Mouse (Mus musculus): ENCODE measurements around the gene Dnajc3.
A peak's percentile ranks its signal among the peaks of the same experiment; 100 is the strongest.

Dnajc3 gene

DNA sequence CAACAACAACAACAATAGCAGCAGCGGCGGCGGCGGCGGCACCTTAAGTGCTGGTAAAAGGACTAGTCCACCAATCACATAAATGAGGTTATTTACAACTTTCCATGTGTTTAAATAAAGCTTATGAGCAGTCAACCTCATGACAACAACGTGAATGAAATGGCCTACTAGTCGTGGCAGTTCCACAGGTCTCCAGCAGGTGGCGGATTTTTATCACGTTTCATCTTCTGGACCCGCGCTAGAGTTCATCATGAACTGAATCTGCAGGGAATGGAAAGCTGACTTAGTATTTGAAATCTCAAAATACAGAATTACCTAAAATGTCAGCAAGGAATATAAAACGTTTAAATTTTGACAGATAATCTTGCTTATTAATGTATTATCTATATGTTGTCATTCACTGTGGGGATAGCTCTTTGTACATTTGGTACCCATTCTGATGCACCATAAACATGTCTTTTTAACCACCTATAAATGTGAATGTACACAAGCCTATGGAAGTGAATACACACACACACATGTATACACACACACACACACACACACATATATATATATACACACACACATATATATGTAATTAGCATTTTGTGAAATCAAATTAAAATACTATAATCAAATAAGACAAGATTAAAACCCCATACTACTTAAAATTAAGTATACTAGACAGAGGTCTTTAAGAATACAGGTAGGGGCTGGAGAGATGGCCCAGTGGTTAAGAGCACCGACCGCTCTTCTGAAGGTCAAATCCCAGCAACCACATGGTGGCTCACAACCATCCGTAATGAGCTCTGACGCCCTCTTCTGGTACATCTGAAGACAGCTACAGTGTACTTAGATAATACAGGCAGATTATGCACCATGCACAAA lies 49.1 kb downstream of the Dnajc3 start:
- peak; percentile 62 for DNase-seq

- DNase-seq: no peak
Observed at GRCm38 (mm10) chr14:118987523-118988496, 50.0 kb downstream of the Dnajc3 start.

- no peak for DNase-seq
Observed at GRCm38 (mm10) chr14:118995226-118995925, 57.6 kb downstream of the Dnajc3 start.

DNA sequence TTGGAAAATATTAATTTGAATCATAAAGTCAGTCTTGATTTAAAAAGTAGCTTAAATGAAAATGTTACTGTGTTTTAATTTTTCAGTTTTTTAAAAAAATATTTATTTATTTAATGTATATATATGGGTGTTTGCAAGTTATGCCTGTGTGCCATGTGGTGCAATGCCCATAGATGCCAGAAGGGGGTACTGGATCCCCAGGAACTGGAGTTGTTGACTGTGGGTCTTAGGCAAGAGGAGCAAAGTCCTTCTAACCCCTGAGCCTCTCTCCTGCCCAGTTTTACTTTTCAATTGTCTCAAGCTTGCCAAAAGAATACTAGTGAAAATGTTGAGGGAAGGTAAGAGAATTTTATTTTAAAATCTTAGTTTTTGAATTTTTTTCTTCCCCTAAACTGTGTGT lies 65.5 kb downstream of the Dnajc3 start:
- DNase-seq: no peak

DNA sequence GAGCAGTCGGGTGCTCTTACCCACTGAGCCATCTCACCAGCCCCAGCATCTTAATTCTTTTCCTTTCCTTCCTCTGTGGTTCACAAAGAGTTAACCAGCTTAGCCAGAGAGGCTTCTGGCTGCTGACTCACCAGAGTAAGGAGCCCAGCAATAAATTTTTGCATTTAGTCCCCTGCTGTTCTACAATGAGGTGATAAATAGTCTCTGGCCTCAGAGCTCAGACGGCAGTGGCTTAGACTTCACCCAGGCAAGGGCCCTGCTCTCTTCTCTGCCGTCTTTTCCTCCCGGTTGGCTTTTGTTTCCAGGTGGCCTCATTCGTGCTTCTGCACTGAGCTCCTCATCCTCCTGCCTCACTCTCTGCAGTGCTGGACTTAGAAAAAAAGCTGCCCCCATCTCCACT lies 68.1 kb downstream of the Dnajc3 start:
- no peak for DNase-seq

- no peak for DNase-seq
Observed at GRCm38 (mm10) chr14:119006441-119007102, 68.8 kb downstream of the Dnajc3 start.

- DNase-seq: peak; percentile 99
Observed at GRCm38 (mm10) chr14:119007103-119007951, 69.6 kb downstream of the Dnajc3 start.

GRCm38 (mm10) chr14:119008031-119008590 lies 70.3 kb downstream of the Dnajc3 start:
- no peak for DNase-seq

- DNase-seq: no peak
Observed at GRCm38 (mm10) chr14:119009531-119009930, 71.8 kb downstream of the Dnajc3 start.

DNA sequence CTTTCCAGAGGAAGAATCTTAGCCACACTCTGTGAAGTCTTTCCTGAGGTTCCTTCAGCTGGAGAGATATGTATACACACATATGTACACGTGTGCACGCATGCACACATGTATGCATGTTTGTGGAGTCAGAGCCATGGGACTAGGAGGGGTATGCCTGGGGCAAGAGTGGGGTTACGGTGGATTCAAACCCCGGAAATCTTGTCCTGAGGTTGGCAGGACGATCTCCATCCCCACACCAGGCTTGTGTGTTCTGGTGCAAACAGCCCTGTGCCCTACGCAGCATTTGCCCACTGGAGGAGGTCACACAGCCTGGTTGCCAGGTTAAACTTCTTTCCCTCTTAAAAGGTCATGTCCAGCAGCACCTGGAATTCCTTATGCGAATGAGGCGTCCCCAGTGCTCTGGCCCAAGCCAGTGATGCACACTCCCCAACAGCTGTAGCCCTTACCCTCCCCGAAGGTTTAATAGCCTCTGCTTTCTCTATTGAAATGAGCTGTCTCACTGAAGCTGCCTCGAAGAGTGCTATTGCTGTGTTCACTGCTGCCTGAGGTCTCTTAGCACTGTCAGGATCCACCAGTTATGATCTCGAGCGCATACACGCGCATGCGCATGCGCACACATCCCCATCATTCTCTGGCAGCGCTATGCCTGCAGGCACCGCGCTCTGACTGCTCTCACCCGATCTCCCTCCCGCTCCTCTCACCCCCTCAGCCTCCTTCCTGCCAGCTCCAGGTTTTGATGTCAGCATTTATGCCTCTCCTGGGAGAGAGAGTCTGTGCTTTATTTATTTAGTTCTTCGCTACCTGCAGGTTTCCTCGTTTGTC lies 75.0 kb downstream of the Dnajc3 start:
- DNase-seq: peak; percentile 86

DNA sequence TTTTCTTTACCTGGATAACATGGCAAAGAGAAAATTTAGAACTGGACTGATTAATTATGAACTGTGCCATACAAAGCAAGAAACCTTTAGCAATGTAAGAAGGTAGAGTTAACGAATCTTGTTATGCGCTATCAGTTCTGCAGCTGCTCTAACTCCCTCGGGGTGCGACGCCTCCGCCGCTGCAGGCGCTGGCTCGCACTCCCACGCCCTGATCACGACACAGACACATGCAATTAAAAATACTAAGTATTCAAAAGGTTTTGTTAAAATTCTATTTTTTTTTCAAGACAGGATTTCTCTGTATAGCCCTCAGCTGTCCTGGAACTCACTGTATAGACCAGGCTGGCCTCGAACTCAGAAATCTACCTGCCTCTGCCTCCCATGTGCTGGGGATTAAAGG lies 75.8 kb downstream of the Dnajc3 start:
- peak; percentile 63 for DNase-seq

DNA sequence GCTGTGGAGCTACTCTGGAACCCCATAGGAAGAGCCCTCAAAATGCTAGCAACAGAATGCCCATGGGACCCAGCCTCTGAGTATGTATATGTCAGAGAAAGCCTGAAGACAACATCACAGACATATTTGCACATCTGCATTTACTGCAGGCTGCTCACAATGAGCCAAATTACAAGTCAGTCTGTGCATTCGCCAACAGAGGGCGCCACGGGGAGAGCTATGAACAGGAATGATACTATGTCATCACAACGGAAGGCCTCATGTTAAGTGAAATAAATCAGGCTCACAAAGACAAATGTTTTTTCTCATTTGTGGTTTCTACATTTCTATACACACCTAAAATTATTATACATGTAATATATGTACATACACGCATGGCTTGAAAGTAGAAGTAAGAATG lies 88.1 kb downstream of the Dnajc3 start:
- DNase-seq: no peak

GRCm38 (mm10) chr14:119027130-119027529 lies 89.4 kb downstream of the Dnajc3 start:
- DNase-seq: peak; percentile 61

DNA sequence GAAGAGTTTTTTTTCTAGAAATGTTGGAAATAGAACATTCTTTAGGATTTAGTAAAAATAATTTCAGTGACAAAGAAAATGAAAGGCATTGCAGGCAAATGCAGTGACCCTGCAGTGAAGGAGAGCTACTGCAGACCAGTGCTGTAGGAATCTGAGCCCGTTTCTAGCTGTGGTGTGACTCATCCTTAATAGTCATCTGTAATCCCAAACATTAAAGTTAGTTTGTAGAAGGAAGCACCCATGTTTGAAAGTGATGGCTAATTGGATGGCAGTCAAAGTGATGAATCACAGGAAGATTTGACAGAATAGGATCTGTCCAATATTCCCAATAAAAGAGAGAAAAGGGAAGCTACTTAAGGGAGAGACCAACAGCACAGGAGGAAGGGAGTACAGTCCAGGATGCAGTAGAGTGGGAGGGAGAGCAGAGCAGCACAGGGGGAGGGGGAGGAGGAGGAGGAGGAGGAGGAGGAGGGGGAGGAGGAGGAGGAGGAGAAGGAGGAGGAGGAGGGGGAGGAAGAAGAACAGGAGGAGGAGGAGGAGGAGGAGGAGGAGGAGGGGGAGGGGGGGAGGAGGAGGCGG lies 90.0 kb downstream of the Dnajc3 start:
- no peak for DNase-seq
